Mouse (Mus musculus): Measurements from ENCODE around the gene Cct8l1. TPM values are rescaled to one million over a fixed set of nuclear protein-coding genes. Genes with fewer than 3 reads are reported as not detected.

Cct8l1 gene
- polyA plus RNA-seq, 1 experiment from 2014 or later: not detected

DNA sequence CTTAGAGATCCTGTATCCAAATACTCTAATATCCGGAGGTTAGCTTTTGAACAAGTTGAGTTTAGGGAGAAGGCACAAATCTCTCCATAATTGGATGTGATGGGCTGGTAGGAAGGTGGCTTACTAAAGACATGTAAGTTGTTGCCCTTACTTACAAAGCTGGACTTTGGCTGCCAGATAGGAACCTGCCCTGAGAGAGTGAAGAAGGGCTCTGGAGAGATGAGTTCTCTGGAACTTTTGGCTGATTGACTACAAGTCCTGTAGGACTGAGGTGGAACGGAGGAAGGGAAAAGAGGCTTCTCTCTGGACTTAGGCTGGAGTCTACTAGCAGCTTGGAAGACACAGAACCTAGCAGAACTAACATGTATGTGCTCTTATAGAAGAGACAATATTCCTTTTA is 19.7 kb downstream of the Cct8l1 start:
- WGBS: 84% methylated on average over 2 of the region's 2 CpGs
- ATAC-seq (replicated peaks; ENCODE audit: low FRiP score) (no peak), DNase-seq (ENCODE audit: low spot score) (no peak)
- Histone ChIP-seq H3K36me3 (ENCODE audit: control insufficient read depth, insufficient read depth, low read length) (no peaks in the 10 kb centered on the region), H3K9ac (ENCODE audit: low read length) (no peak overlapping the region), H3K27ac (ENCODE audit: low read depth, low read length) (no peak overlapping the region), H3K4me2 (ENCODE audit: low read depth, low read length, severe bottlenecking) (no peak overlapping the region), H3K27me3 (ENCODE audit: control insufficient read depth, insufficient read depth, low read length) (no peaks in the 10 kb centered on the region), H3K4me1 (replicated peaks; ENCODE audit: control insufficient read depth, insufficient read depth, low read length) (no peaks in the 10 kb centered on the region), H3K9me3 (ENCODE audit: control insufficient read depth, low read length) (no peaks in the 10 kb centered on the region), H3K4me3 (ENCODE audit: low read depth, low read length) (no peak overlapping the region)

DNA sequence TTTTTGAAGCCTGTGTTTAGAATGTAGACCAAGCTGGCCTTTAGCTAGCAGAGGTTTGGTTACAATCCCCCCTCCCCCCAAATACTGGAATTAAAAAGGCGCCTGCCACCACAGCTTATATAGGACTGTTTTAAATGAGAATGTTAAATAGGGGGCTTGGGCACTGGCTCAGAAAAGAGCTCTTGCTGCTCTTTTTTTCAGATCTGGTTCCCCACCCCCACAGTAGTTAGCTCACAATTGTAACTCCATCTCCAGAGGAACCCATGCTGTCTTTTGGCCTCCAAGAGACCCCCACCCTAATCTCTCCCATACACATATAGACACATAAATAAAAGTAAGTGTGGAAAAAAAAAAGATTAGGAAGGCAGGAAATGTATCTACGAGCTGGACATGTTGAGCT is 20.6 kb downstream of the Cct8l1 start:
- DNase-seq (ENCODE audit: low spot score): no peak
- Histone ChIP-seq H3K36me3 (ENCODE audit: control insufficient read depth, insufficient read depth, low read length) (no peaks in the 10 kb centered on the region), H3K4me1 (replicated peaks; ENCODE audit: control insufficient read depth, insufficient read depth, low read length) (no peaks in the 10 kb centered on the region), H3K9ac (ENCODE audit: low read length) (no peak overlapping the region), H3K4me3 (ENCODE audit: low read depth, low read length) (no peak overlapping the region), H3K27me3 (ENCODE audit: control insufficient read depth, insufficient read depth, low read length) (no peaks in the 10 kb centered on the region), H3K4me2 (ENCODE audit: low read depth, low read length, severe bottlenecking) (no peak overlapping the region), H3K27ac (ENCODE audit: low read depth, low read length) (no peak overlapping the region), H3K9me3 (ENCODE audit: control insufficient read depth, low read length) (no peaks in the 10 kb centered on the region)
- 47% methylated on average over 2 of the region's 2 CpGs for WGBS
- ATAC-seq (replicated peaks; ENCODE audit: low FRiP score): no peak

DNA sequence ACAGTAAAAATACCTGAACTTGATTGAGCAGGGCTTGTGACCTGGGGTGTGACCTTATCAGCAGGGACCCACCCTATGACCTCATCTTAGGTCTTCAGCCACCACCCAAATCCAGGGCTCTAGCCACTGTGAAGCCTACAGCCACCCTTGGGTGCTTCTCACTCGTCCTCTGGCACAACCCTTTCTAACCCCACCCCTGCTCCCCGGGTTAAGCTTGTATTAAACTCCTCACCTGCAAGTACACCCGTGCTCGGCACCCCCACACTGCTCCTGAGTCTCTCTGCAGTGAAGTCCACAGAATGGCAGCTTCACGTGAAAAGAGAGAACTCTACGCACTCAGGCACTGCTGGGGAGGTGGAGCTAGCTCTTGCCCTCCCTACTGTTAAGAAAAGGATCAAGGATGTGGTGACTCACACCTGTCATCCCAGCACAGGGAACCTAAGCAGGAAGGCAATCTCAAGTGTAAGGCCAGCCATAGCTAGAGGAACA is 21.1 kb downstream of the Cct8l1 start:
- Histone ChIP-seq H3K9ac (ENCODE audit: low read length) (no peak overlapping the region), H3K4me3 (ENCODE audit: low read depth, low read length) (no peak overlapping the region), H3K27ac (ENCODE audit: low read depth, low read length) (no peak overlapping the region), H3K9me3 (ENCODE audit: control insufficient read depth, low read length) (no peaks in the 10 kb centered on the region), H3K36me3 (ENCODE audit: control insufficient read depth, insufficient read depth, low read length) (no peaks in the 10 kb centered on the region), H3K27me3 (ENCODE audit: control insufficient read depth, insufficient read depth, low read length) (no peaks in the 10 kb centered on the region), H3K4me1 (replicated peaks; ENCODE audit: control insufficient read depth, insufficient read depth, low read length) (no peaks in the 10 kb centered on the region), H3K4me2 (ENCODE audit: low read depth, low read length, severe bottlenecking) (no peak overlapping the region)
- 46% methylated on average over 6 of the region's 6 CpGs for WGBS
- no peak for DNase-seq (ENCODE audit: low spot score)
- ATAC-seq (replicated peaks; ENCODE audit: low FRiP score): no peak

DNA sequence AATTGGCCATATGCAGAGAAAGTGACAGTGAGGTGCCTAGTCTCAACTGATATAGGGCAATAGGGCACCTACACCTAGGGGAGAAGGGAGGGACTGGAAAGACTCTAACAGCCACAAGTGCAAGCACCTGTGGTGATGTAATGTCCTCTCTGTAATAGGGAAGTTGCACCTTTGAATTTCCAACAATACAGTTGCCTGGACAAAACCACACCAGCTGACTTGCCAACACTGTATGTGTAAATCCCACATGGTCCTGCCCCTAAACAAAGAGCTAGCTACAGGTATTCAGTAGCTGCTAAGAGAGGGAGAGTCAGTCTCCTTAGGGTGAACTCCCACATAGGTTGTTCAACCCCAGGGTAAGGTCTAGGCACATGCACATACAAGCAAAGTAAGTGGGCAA is 24.5 kb downstream of the Cct8l1 start:
- no peak overlapping the region for H3K4me2 ChIP-seq (ENCODE audit: low read depth, low read length, severe bottlenecking)
- H3K36me3 ChIP-seq (ENCODE audit: control insufficient read depth, insufficient read depth, low read length): no peaks in the 10 kb centered on the region
- no peaks in the 10 kb centered on the region for H3K27me3 ChIP-seq (ENCODE audit: control insufficient read depth, insufficient read depth, low read length)
- no peak for ATAC-seq (replicated peaks; ENCODE audit: low FRiP score)
- H3K4me1 ChIP-seq (replicated peaks; ENCODE audit: control insufficient read depth, insufficient read depth, low read length): no peaks in the 10 kb centered on the region
- no peak overlapping the region for H3K9ac ChIP-seq (ENCODE audit: low read length)
- no peak overlapping the region for H3K27ac ChIP-seq (ENCODE audit: low read depth, low read length)
- H3K4me3 ChIP-seq (ENCODE audit: low read depth, low read length): no peak overlapping the region
- H3K9me3 ChIP-seq (ENCODE audit: control insufficient read depth, low read length): no peaks in the 10 kb centered on the region
- no peak for DNase-seq (ENCODE audit: low spot score)

DNA sequence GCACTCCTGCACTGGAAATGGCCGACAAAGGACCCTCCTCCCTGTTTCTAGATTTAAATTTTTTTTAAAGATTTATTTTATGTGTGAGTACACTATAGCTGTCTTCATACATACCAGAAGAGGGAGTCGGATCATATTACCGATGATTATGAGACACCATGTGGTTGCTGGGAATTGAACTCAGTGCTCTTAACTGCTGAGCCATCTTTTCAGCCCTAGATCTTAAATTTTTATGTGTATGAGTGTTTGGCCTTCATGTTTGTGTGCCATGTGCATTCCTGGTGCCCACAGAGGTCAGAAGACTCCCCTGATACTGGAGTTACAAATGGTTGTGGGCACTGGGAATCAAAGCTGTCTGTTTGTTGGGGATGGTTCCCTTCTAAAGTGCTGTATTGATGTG is 25.1 kb downstream of the Cct8l1 start:
- H3K9me3 ChIP-seq (ENCODE audit: control insufficient read depth, low read length): no peaks in the 10 kb centered on the region
- H3K4me2 ChIP-seq (ENCODE audit: low read depth, low read length, severe bottlenecking): no peak overlapping the region
- no peaks in the 10 kb centered on the region for H3K27me3 ChIP-seq (ENCODE audit: control insufficient read depth, insufficient read depth, low read length)
- H3K27ac ChIP-seq (ENCODE audit: low read depth, low read length): no peak overlapping the region
- 88% methylated on average over 3 of the region's 3 CpGs for WGBS
- no peaks in the 10 kb centered on the region for H3K4me1 ChIP-seq (replicated peaks; ENCODE audit: control insufficient read depth, insufficient read depth, low read length)
- H3K9ac ChIP-seq (ENCODE audit: low read length): no peak overlapping the region
- ATAC-seq (replicated peaks; ENCODE audit: low FRiP score): no peak
- H3K4me3 ChIP-seq (ENCODE audit: low read depth, low read length): no peak overlapping the region
- H3K36me3 ChIP-seq (ENCODE audit: control insufficient read depth, insufficient read depth, low read length): no peaks in the 10 kb centered on the region
- no peak for DNase-seq (ENCODE audit: low spot score)

DNA sequence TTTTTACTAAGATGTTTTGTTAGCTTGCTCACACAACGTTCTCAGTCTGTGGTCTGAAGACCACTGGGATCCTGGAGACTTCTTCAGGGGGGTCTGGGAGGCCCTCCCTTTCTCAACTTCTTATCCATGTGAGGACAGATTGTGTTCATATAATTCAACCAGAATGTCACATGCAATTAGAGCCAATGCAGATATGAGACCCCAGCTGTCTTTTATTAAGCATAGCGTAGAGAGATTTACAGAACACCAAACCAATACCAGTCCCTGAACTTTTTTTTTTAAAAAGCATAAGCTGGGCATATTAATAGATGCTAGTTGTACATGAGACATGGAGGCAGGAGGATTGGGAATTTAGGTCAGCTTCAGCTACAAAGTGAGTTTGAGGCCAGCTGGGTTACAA is 25.8 kb downstream of the Cct8l1 start:
- H3K4me2 ChIP-seq (ENCODE audit: low read depth, low read length, severe bottlenecking): no peak overlapping the region
- H3K36me3 ChIP-seq (ENCODE audit: control insufficient read depth, insufficient read depth, low read length): no peaks in the 10 kb centered on the region
- no peak for ATAC-seq (replicated peaks; ENCODE audit: low FRiP score)
- no peak overlapping the region for H3K9ac ChIP-seq (ENCODE audit: low read length)
- no peak for DNase-seq (ENCODE audit: low spot score)
- H3K9me3 ChIP-seq (ENCODE audit: control insufficient read depth, low read length): no peaks in the 10 kb centered on the region
- H3K4me1 ChIP-seq (replicated peaks; ENCODE audit: control insufficient read depth, insufficient read depth, low read length): no peaks in the 10 kb centered on the region
- H3K27me3 ChIP-seq (ENCODE audit: control insufficient read depth, insufficient read depth, low read length): no peaks in the 10 kb centered on the region
- WGBS: 73% methylated on average over 2 of the region's 2 CpGs
- no peak overlapping the region for H3K4me3 ChIP-seq (ENCODE audit: low read depth, low read length)
- H3K27ac ChIP-seq (ENCODE audit: low read depth, low read length): no peak overlapping the region

DNA sequence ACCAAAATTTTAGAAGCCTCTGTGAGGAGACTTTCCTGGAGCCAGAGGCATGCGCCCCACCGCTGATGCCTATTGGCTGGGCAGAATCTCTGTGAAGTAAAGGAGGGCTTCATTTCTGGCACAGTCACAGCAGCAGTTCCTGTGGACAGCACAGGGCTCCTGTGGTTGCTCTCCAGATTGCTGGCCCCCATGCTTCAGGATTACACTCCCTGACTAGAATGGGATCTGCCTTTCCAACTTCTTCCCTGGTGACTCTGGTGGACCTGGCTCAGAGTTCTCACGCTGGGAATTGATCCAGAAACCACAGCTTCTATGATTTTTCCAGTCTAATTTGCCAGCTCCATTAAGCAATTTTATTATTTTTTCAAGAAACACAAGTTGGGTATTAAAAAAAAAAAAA is 28.2 kb downstream of the Cct8l1 start:
- Histone ChIP-seq H3K27me3 (ENCODE audit: control insufficient read depth, insufficient read depth, low read length) (no peaks in the 10 kb centered on the region), H3K4me2 (ENCODE audit: low read depth, low read length, severe bottlenecking) (no peak overlapping the region), H3K4me1 (replicated peaks; ENCODE audit: control insufficient read depth, insufficient read depth, low read length) (no peaks in the 10 kb centered on the region), H3K4me3 (ENCODE audit: low read depth, low read length) (no peak overlapping the region), H3K9ac (ENCODE audit: low read length) (no peak overlapping the region), H3K27ac (ENCODE audit: low read depth, low read length) (no peak overlapping the region), H3K36me3 (ENCODE audit: control insufficient read depth, insufficient read depth, low read length) (no peaks in the 10 kb centered on the region), H3K9me3 (ENCODE audit: control insufficient read depth, low read length) (no peaks in the 10 kb centered on the region)
- 96% methylated on average over 3 of the region's 3 CpGs for WGBS
- no peak for ATAC-seq (replicated peaks; ENCODE audit: low FRiP score)
- DNase-seq (ENCODE audit: low spot score): no peak

DNA sequence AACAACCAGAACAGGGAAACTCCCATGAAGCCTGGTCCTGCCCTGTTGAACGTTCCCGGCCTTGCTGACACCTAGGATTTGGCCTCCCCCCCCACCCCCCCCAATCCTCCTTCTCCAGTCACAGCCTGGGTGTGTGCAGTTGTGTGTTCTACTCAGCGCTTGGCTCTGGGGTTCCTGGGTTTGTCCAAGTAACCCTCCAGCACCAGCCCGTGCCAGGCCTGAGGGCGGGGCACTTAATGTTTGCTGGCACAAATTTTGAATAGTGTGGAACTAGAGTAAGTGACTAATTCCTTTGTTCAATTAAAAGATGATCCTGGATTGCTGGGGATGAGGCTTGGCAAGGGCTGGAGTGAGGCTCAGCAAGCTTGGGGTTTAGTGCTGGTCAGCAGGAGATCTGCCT is 28.7 kb downstream of the Cct8l1 start:
- Histone ChIP-seq H3K36me3 (ENCODE audit: control insufficient read depth, insufficient read depth, low read length) (no peaks in the 10 kb centered on the region), H3K9me3 (ENCODE audit: control insufficient read depth, low read length) (no peaks in the 10 kb centered on the region), H3K4me3 (ENCODE audit: low read depth, low read length) (no peak overlapping the region), H3K27ac (ENCODE audit: low read depth, low read length) (no peak overlapping the region), H3K4me2 (ENCODE audit: low read depth, low read length, severe bottlenecking) (no peak overlapping the region), H3K27me3 (ENCODE audit: control insufficient read depth, insufficient read depth, low read length) (no peaks in the 10 kb centered on the region), H3K4me1 (replicated peaks; ENCODE audit: control insufficient read depth, insufficient read depth, low read length) (no peaks in the 10 kb centered on the region), H3K9ac (ENCODE audit: low read length) (no peak overlapping the region)
- ATAC-seq (replicated peaks; ENCODE audit: low FRiP score): no peak
- DNase-seq (ENCODE audit: low spot score): no peak
- 87% methylated on average over 5 of the region's 5 CpGs for whole genome bisulfite sequencing

DNA sequence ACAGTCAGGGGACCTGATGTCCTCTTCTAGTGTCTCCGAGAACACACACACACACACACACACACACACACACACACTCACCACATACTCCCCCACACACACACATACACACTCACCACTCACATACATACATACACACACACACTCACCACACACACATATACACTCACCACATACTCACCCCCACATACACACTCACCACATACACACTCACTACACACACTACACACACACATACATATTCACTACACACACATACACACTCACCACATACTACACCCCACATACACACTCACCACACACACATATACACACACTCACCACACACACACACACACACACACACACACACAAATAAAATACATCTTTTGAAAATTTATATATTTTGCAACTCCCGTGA is 31.0 kb downstream of the Cct8l1 start:
- no peaks in the 10 kb centered on the region for H3K27me3 ChIP-seq (ENCODE audit: control insufficient read depth, insufficient read depth, low read length)
- H3K4me1 ChIP-seq (replicated peaks; ENCODE audit: control insufficient read depth, insufficient read depth, low read length): no peaks in the 10 kb centered on the region
- H3K4me2 ChIP-seq (ENCODE audit: low read depth, low read length, severe bottlenecking): no peak overlapping the region
- WGBS: 92% methylated on average over 2 of the region's 2 CpGs
- no peak overlapping the region for H3K9ac ChIP-seq (ENCODE audit: low read length)
- DNase-seq (ENCODE audit: low spot score): no peak
- H3K9me3 ChIP-seq (ENCODE audit: control insufficient read depth, low read length): no peaks in the 10 kb centered on the region
- ATAC-seq (replicated peaks; ENCODE audit: low FRiP score): no peak
- no peak overlapping the region for H3K4me3 ChIP-seq (ENCODE audit: low read depth, low read length)
- no peak overlapping the region for H3K27ac ChIP-seq (ENCODE audit: low read depth, low read length)
- no peaks in the 10 kb centered on the region for H3K36me3 ChIP-seq (ENCODE audit: control insufficient read depth, insufficient read depth, low read length)
